Mouse (Mus musculus) olfactory bulb, adult 2 months (tissue): ENCODE results near the gene Ube2o. TPM values are rescaled to one million over a fixed set of nuclear protein-coding genes. Genes with fewer than 3 reads are reported as not detected.

Experiments
- H3K27ac ChIP-seq: fragments of 200-500 bp; 2 replicates; pipeline ENCODE4 v1.5.1; 2012; ENCODE audit warnings: low read depth, low read length; ENCODE audit not compliant: insufficient read depth
- H3K4me1 ChIP-seq: fragments of 200-500 bp; 2 replicates; pipeline ENCODE4 v1.6.1; 2012; ENCODE audit warnings: low read length; ENCODE audit not compliant: control insufficient read depth, insufficient read depth
- H3K4me3 ChIP-seq: fragments of 200-500 bp; 2 replicates; pipeline ENCODE4 v1.5.1; 2012; ENCODE audit warnings: mild to moderate bottlenecking, low read depth, low read length, moderate library complexity; ENCODE audit not compliant: insufficient read depth
- CTCF ChIP-seq: fragments of 200-500 bp; IDR thresholded peaks from 2 replicates; pipeline ENCODE4 v1.5.1; 2012; ENCODE audit warnings: low read depth, mild to moderate bottlenecking, low read length, moderate library complexity; ENCODE audit not compliant: insufficient read depth
- POLR2A ChIP-seq: fragments of 200-500 bp; IDR thresholded peaks from 2 replicates; pipeline ENCODE4 v1.6.1; 2012; ENCODE audit warnings: mild to moderate bottlenecking, low read depth, low read length, moderate library complexity; ENCODE audit not compliant: insufficient read depth
- WGBS: fragments of 180-500 bp; shearing (Covaris S2); methylation state at CpG from one replicate; pipeline ENCODE4 v1.1.7; 2018; 5-methylcytosine and 5-hydroxymethylcytosine counted together
- polyA plus RNA-seq: library from polyadenylated mRNA; stranded (reverse); fragments of >200 nt; gene quantifications from 2 replicates; pipeline ENCODE4 v1.2.4, GENCODE M21; 2012; ENCODE audit warnings: low replicate concordance; ENCODE audit not compliant: missing spikeins, insufficient read depth, insufficient read length

The Ube2o gene
- polyA plus RNA-seq, 1 experiment: not detected

GRCm38 (mm10) chr11:116489771-116490231 lies 91.4 kb downstream of the Ube2o start:
- under 1% methylated on average over 38 of the region's 39 CpGs for WGBS
- TF ChIP-seq POLR2A (no peak), CTCF (no peak)
- 0 out of 2 replicates have a peak overlapping the region, but pooled peaks have one; percentile 15 for H3K27ac ChIP-seq
- peaks cover 13% of the 10 kb centered on the region for H3K4me1 ChIP-seq
- H3K4me3 ChIP-seq: peak overlapping the region; percentile 86

DNA sequence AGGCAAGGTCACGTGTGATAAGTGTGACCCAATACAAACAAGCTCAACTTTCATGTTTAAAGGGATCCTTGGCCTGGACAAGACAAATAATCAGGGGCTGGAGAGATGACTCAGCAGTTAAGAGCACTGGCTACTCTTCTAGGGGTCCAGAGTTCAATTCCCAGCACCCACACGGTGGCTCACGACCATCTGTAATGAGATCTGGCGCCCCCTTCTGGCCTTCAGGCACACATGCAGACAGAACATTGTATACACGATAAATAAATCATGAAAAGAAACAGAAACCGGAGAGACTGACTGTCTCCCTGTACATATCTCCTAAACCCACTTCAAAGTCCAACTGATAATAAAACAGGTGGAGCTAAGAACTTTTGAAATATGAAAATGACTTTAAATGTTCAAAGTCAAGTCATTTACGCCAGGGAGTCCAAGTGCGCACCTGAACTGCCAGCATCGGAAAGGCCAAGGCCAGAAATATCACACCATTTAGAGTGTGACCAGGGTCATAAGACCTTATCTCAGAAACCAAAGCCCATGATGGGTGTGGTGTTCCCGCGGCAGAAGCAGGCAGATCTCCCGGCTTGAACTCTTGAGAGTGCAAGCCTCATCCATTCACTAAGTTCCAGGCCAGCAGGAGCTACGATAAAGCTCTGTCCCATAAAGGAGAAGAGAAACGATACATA lies 92.4 kb downstream of the Ube2o start:
- TF ChIP-seq CTCF: no peak
- TF ChIP-seq POLR2A: no peak
- Histone ChIP-seq H3K4me1 (peaks cover 7% of the 10 kb centered on the region), H3K4me3 (peak overlapping the region; percentile 86), H3K27ac (no peak overlapping the region)
- WGBS: 62% methylated on average over 14 of the region's 14 CpGs

GRCm38 (mm10) chr11:116488207-116488606 lies 93.0 kb downstream of the Ube2o start:
- no peak overlapping the region for H3K27ac ChIP-seq
- no peak overlapping the region for H3K4me3 ChIP-seq
- H3K4me1 ChIP-seq: peaks cover 6% of the 10 kb centered on the region
- TF ChIP-seq POLR2A (no peak), CTCF (no peak)

Other genes starting within 250 kb of the Ube2o start
- gene Foxj1, start 246.0 kb downstream of the Ube2o start, polyA plus RNA-seq: not detected in 2 replicates
- gene Rnf157, start 168.4 kb downstream of the Ube2o start, polyA plus RNA-seq: 199 TPM in 1 of 2 replicates, not detected in the other
- gene Ubald2, start 147.4 kb downstream of the Ube2o start, polyA plus RNA-seq: not detected in 2 replicates
- not detected in 2 replicates for gene Qrich2, start 115.2 kb downstream of the Ube2o start, polyA plus RNA-seq
- not detected in 2 replicates for gene Prpsap1, start 87.2 kb downstream of the Ube2o start, polyA plus RNA-seq
- not detected in 2 replicates for gene Sphk1, start 50.5 kb downstream of the Ube2o start, polyA plus RNA-seq
- gene Aanat, start 5.0 kb upstream of the Ube2o start, polyA plus RNA-seq: not detected in 2 replicates
- not detected in 2 replicates for gene Rhbdf2, start 45.6 kb upstream of the Ube2o start, polyA plus RNA-seq
- gene Prcd, start 72.1 kb upstream of the Ube2o start, polyA plus RNA-seq: not detected in 2 replicates
- not detected in 2 replicates for gene Cygb, start 72.9 kb upstream of the Ube2o start, polyA plus RNA-seq
- gene St6galnac1, start 194.1 kb upstream of the Ube2o start, polyA plus RNA-seq: not detected in 2 replicates
- gene Mxra7, start 246.6 kb upstream of the Ube2o start, polyA plus RNA-seq: not detected in 2 replicates